ENCODE assay signal across 30 mouse cellular contexts in the genomic region with DNA sequence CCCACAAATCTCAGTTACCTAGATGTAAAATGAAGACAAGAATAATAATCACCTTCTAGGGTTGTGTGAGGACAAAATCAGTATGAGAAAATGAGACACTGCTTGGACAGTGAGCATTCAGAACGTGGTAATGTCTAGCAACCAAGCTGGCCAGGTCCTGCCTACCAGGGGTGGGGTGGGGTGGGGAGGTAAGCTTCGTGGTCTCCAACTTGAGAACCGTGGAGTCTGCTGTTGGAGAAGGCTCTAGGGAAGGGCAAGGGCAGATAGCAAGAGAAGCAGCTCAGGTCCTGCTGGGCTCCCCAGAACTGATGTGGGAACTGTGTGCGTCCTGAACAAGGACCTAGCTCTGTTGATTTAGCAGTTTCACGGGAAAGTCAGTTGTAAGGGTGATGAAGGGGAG. TPM values are rescaled to one million over a fixed set of nuclear protein-coding genes. Genes with fewer than 3 reads are reported as not detected.
"Had no signal": no experiment of that assay in that cellular context is flagged by ENCODE, and none has a peak within 500 bp of the region (broad histone marks: within the 10 kb centered on the region; RNA-seq: fewer than 3 reads in every experiment).

No protein-coding gene starts in this region.

- H3K4me3 ChIP-seq: left cerebral cortex, adult 2 months; limb, embryonic 10.5 days; limb, embryonic 12.5 days; limb, embryonic 13.5 days; limb, embryonic 15.5 days; liver, embryonic 12.5 days; liver, embryonic 13.5 days; liver, embryonic 15.5 days; lung, embryonic 15.5 days; megakaryocyte, embryonic 14.5 days; midbrain, embryonic 12.5 days; midbrain, embryonic 13.5 days; midbrain, embryonic 15.5 days; myocyte had no signal

- H3K27ac ChIP-seq: left cerebral cortex, adult 2 months; limb, embryonic 10.5 days; limb, embryonic 12.5 days; limb, embryonic 13.5 days; limb, embryonic 15.5 days; liver, embryonic 12.5 days; liver, embryonic 13.5 days; liver, embryonic 14.5 days; liver, embryonic 15.5 days; lung, embryonic 15.5 days; macrophage; midbrain, embryonic 12.5 days; midbrain, embryonic 13.5 days; midbrain, embryonic 15.5 days had no signal

- ATAC-seq: liver, embryonic 12.5 days; liver, postnatal 0 days; lung, postnatal 0 days; midbrain, embryonic 13.5 days; midbrain, embryonic 15.5 days; midbrain, embryonic 16.5 days had no signal

- DNase-seq: left cerebral cortex, postnatal 4 days; liver; liver, embryonic 13.5 days; liver, postnatal 0 days; lung, adult 18-20 months; lung, adult 2 months; lung, embryonic 14.5 days; lung, postnatal 10 days; lung, postnatal 14 days; lung, postnatal 36 days; lung, postnatal 4 days; midbrain, embryonic 14.5 days had no signal

- H3K4me1 ChIP-seq: liver, embryonic 13.5 days; liver, embryonic 15.5 days; megakaryocyte, embryonic 14.5 days; midbrain, embryonic 12.5 days had no signal

- H3K9me3 ChIP-seq: limb, embryonic 10.5 days; limb, embryonic 12.5 days; limb, embryonic 13.5 days; limb, embryonic 15.5 days; liver, embryonic 12.5 days; liver, embryonic 13.5 days; liver, embryonic 15.5 days; lung, embryonic 15.5 days; megakaryocyte, embryonic 14.5 days; midbrain, embryonic 12.5 days; midbrain, embryonic 13.5 days; midbrain, embryonic 15.5 days had no signal

- H3K4me2 ChIP-seq: limb, embryonic 12.5 days; limb, embryonic 13.5 days; limb, embryonic 15.5 days; liver, embryonic 11.5 days; liver, embryonic 12.5 days; liver, embryonic 13.5 days; liver, embryonic 15.5 days; lung, embryonic 14.5 days; lung, embryonic 15.5 days; midbrain, embryonic 12.5 days; midbrain, embryonic 13.5 days; midbrain, embryonic 15.5 days had no signal

- H3K36me3 ChIP-seq: limb, embryonic 10.5 days; limb, embryonic 12.5 days; limb, embryonic 13.5 days; limb, embryonic 15.5 days; liver, embryonic 12.5 days; liver, embryonic 13.5 days; liver, embryonic 15.5 days; lung, embryonic 15.5 days; midbrain, embryonic 12.5 days; midbrain, embryonic 13.5 days; midbrain, embryonic 15.5 days had no signal

- H3K27me3 ChIP-seq: limb, embryonic 12.5 days; limb, embryonic 13.5 days; limb, embryonic 15.5 days; liver, embryonic 12.5 days; liver, embryonic 13.5 days; liver, embryonic 15.5 days; lung, embryonic 15.5 days; midbrain, embryonic 12.5 days; midbrain, embryonic 13.5 days; midbrain, embryonic 15.5 days had no signal

- H3K9ac ChIP-seq: limb, embryonic 12.5 days; limb, embryonic 13.5 days; limb, embryonic 15.5 days; liver, embryonic 12.5 days; liver, embryonic 13.5 days; liver, embryonic 14.5 days; liver, embryonic 15.5 days; liver, postnatal 0 days; lung, embryonic 14.5 days; lung, embryonic 15.5 days; midbrain, embryonic 12.5 days; midbrain, embryonic 13.5 days; midbrain, embryonic 15.5 days had no signal

RNA-seq across cellular contexts. Expression of a gene that starts 37.1 kb away (rescaled TPM):
- polyA plus RNA-seq: macrophage had no signal
